Mouse (Mus musculus) frontal cortex, adult 2 months (tissue): Measurements from ENCODE around the gene Gm8994. TPM values are rescaled to one million over a fixed set of nuclear protein-coding genes. Genes with fewer than 3 reads are reported as not detected.
A peak's percentile ranks its signal among the peaks of the same experiment; 100 is the strongest.
"Not testable (repeated sequence)": the region's sequence is repeated elsewhere in the genome, so short reads cannot be mapped to it uniquely, and the experiment has no call there.

Experiments
- DNase-seq, 2 experiments: peaks; one replicate each; pipeline ENCODE4 v3.0.0; 2022; ENCODE audit warnings: low spot score in 1 of 2; ENCODE audit errors: extremely low spot score in 1 of 2
- polyA plus RNA-seq: library from polyadenylated mRNA; depleted of rRNA; stranded (reverse); fragments of >200 nt; gene quantifications from 2 replicates; pipeline ENCODE4 v1.2.3, GENCODE M21; 2012; rRNA removed

Gene Gm8994
- polyA plus RNA-seq = not detected in 2 replicates

DNA sequence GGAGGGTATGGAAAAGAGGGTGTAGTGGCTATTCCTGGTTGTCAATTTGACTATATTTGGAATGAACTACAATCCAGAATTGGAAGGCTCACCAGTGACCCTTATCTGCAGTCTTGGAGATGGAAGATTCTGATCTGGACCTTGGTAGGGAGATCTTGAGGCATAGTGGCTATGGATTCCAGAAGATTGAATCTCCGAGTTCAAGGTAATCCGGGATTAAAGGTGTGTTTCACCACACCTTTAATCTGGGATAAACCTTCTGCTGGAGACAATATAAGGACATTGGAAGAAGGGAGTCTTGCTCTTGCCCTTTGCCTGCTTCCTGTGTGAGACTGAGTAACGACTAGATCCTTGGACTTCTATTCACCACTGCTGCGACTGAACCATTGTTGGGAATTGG lies at the start of gene Gm8994:
TSS of gene Gm8994 (plus strand) at position 301 of the 400 bp plus-strand sequence.
- DNase-seq = not testable (repeated sequence)

GRCm38 (mm10) chr6:136277685-136278084 lies 49.7 kb upstream of the Gm8994 start:
- no peak for DNase-seq

DNA sequence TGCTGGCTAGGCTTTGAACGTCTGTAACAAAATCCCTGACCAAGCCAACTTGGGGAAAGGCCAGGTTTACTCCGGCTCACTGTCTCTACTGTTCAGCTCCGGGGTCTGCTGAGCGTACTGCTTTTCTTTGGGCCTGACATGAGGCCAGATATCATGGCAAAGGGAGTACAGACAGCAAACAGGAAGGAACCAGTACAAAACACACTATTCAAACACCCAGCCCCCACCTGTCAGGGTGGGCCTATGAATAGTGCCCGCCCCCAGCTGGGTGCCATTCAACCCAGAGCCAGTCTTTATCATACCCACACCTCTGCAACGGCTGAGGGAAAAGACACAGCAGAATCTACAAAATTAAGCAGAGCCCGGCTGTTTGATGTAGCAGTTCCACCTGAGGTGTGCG lies 42.8 kb upstream of the Gm8994 start:
- no peak for DNase-seq

DNA sequence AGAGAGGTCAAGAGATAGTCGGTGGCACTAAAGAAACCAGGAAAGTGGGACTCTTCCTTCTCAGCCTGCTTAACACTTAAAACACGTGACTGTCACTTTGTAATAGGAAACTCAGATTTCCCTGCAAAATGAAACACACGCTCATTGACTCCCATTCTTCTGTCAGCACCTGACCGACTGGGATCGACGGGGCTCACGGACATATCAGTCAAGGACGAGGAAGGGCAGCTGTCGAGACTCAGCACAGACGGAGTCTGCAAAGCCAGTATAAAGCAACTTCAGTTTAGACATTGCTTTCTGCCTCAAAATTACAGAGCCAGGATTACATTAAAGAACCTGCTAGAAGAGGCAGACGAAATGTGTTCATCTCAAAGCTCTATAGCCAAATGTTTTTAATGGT lies 41.2 kb upstream of the Gm8994 start:
- DNase-seq = no peak

GRCm38 (mm10) chr6:136286589-136286988 lies 40.8 kb upstream of the Gm8994 start:
- peak in 1 of 2 experiments; percentile 21 for DNase-seq

DNA sequence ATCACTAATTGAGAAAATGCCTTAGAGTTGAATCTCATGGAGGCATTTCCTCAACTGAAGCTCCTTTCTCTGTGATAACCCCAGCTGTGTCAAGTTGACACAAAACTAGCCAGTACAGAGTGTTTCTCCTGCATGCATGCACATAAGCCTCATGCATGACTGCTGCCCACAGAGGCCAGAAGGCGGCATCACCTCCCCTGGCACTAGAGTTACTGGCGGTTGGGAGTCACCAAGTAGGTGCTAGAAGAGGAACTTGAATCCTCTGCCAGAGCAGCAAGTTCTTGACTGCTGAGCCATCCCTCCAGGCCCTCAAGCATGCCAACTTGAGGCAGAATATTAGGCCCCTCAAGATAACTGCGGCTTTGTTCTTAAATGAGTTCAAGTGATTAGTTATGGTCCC lies 35.9 kb upstream of the Gm8994 start:
- DNase-seq = no peak

DNA sequence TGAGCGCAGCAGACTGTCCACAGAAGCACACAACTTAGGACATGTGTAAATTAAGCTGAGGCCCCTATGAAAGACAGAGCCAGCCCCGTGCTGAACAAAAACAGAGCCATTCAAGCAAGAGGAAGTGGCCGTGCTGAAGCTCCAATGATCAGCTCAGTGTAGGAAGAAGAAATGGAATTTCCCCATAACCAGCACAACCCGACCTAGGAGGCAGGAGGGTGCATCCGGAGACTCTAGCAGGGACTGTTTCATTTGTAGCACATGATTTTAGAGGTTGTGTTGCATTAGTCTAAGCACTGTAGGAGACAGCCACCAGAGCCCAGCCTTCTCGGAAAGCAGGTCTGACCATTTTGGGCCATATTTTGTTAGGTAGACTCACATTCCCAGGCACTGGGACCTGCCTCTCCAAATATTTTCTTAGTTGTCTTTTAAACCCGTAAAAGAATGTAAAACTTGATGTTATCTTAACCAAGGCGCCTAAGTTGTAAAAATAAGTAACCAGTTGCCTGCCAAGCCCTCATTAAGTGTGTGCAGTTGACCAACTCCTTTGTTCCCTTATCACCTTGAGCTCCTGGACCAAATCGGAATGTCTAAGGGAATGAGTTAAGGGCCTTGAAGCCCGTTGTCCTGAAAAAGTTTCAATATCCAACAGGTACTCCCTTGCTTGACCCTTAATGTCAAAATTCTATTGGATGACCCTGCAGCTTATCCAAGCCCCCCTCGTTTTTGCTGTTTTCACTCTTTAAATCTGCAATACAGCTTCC lies 35.2 kb upstream of the Gm8994 start:
- no peak for DNase-seq

- DNase-seq = no peak
Observed at GRCm38 (mm10) chr6:136293700-136294099, 33.6 kb upstream of the Gm8994 start.

GRCm38 (mm10) chr6:136295821-136296220 lies 31.5 kb upstream of the Gm8994 start:
- no peak for DNase-seq

DNA sequence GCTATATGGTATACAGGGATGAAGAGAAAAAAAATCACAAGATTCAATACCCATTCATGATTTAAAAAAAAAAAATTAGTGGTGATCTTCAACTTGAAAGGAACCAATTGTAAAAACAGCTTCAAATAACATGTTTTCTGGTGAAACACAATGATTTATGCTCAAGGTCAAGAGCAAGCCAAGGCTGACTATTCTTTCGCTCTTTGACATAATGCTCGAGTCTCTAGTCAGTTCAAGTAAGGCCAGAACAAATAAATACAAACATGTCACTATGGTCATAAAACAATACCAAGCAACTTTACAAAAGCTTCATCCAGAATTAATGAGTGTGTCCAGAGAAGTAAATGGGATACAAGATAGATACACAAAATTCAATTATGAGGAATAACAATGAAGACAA lies 31.1 kb upstream of the Gm8994 start:
- no peak for DNase-seq

DNA sequence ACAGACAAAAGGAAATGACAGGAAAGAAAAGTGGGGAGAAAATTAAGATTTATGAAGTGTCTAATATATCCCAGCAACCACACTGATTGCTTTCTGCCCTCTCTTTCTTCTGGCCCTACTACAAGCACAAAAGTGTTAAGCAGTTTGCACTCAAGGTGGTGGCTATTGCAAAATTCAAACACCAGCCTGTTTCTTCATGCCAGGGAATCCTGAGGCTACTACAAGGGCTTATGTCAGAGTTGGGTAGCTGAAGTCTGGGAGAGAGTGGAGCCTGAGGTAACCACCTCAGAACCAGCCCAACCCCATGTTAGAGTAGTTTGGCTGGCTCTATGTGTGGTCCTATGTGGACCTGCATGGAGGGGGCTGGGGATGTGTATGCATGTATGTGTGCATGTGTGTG lies 23.8 kb upstream of the Gm8994 start:
- no peak for DNase-seq

GRCm38 (mm10) chr6:136304369-136304988 lies 22.9 kb upstream of the Gm8994 start:
- peak; percentile 73 to 79 for DNase-seq

DNA sequence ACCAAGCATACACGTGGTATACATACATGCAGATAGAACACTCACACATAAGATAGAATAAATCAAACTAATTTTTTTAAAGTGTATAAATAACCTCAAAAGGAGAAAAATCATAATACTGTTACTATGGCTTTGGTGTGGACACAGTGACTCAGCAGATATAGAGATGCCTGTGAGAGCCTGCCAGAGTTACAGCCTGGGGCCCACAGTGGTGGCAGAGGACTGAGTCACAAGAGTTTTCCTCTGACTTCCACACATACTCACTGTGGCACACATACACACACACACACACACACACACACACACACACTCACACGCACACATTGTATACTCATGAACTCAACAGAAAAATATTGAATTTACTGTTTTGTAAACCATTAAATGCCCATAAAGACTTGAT lies 17.9 kb upstream of the Gm8994 start:
- no peak for DNase-seq

DNA sequence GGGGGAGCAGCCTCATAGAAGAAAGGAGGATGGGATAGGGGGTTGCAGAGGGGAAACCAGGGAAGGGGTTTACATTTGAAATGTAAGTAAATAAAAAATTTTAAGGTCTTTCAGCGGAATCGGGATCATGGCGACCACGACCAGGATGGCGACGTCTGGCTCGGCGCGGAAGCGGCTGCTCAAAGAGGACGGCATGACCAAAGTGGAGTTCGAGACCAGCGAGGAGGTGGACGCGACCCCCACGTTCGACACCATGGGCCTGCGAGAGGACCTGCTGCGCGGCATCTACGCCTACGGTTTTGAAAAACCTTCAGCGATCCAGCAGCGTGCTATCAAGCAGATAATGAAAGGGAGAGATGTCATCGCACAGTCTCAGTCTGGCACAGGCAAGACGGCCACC lies 1.1 kb downstream of the Gm8994 start:
- DNase-seq = not testable (repeated sequence)

DNA sequence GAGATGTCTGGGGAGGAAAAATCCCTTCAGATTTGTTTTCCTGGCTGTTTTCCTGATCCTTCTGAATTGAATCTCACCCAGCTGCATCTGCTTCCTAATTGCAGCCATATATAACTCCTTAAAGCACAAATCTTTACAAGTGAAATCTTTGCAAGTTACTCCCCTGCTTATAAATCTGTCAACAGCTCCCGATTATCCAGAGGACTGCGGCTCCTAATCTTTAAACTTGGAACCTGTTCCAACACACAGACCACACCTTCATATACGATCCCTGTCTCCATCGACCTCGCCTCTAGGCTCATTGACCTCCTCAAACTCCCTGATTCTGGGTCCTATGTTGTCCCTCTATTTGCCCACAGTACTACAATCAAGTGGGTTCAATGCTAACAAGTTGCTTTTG lies 13.3 kb downstream of the Gm8994 start:
- DNase-seq = peak in 1 of 2 experiments; percentile 26

GRCm38 (mm10) chr6:136341093-136341492 lies 13.8 kb downstream of the Gm8994 start:
- DNase-seq = no peak

- DNase-seq = peak in 1 of 2 experiments; percentile 62
Observed at GRCm38 (mm10) chr6:136343868-136344267, 16.5 kb downstream of the Gm8994 start.

GRCm38 (mm10) chr6:136345034-136345433 lies 17.7 kb downstream of the Gm8994 start:
- DNase-seq = no peak

DNA sequence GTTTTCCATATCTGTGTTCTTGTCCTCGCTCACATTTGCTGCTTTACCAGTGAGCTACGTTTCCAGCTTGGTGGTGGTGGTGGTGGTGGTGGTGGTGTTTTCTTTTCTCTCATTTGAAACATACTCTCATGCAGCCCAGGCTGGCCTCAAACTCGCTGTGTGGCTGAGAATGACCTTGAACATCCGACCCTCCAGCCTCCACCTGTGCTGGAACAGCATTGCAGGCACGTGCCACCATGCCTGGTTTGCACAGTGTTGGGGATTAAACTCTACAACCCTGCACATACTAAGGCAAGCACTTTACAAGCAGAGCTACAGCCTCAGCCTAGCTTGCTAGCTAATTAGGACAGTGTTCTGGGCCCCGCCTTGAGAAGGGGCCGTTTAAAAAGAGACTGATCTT lies 18.3 kb downstream of the Gm8994 start:
- DNase-seq = no peak

GRCm38 (mm10) chr6:136347053-136347452 lies 19.7 kb downstream of the Gm8994 start:
- no peak for DNase-seq

DNA sequence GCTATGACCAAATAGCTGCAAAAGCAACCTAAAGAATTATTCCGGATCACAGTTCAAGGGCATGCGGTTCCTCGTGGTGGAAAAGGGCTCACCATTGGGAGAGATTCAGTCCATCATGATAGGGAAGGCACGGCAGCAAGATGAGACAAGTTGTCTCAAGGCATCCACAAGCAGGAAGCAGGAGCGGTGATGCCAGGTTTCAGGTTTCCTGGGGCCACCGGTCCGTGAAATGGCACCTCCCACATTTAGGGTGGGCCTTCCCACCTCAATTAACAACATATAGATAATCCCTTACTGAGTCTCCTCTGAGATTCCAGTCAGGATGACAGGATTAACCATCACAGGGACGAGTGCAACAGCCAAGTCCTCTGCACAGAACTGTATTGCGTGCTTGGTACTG lies 20.3 kb downstream of the Gm8994 start:
- DNase-seq = no peak
